Mouse (Mus musculus) spleen, adult 2 months (tissue): ENCODE data around the gene Sarnp. TPM values are rescaled to one million over a fixed set of nuclear protein-coding genes. Genes with fewer than 3 reads are reported as not detected.
"Not testable (repeated sequence)": the region's sequence is repeated elsewhere in the genome, so short reads cannot be mapped to it uniquely, and the experiment has no call there.

Experiments used
- DNase-seq, 2 experiments: peaks; one replicate each; pipeline versions ENCODE4 v3.0.0 to v3.0.0-alpha.2; 2012 to 2021; ENCODE audit warnings: low spot score in 2 of 2, low read depth in 1 of 2
- H3K27ac ChIP-seq: fragments of 200-500 bp; 2 replicates; pipeline ENCODE4 v1.5.1; 2012; ENCODE audit warnings: low read length, inconsistent platforms; ENCODE audit not compliant: insufficient read depth
- H3K27me3 ChIP-seq: fragments of 200-500 bp; 2 replicates; pipeline ENCODE4 v1.6.1; 2012; ENCODE audit warnings: mild to moderate bottlenecking, moderate library complexity, low read length, inconsistent platforms; ENCODE audit not compliant: control insufficient read depth, insufficient read depth
- H3K36me3 ChIP-seq: fragments of 200-500 bp; 2 replicates; pipeline ENCODE4 v1.6.1; 2012; ENCODE audit warnings: mild to moderate bottlenecking, low read length, inconsistent platforms; ENCODE audit not compliant: control insufficient read depth, insufficient read depth
- H3K4me1 ChIP-seq: fragments of 200-500 bp; 2 replicates; pipeline ENCODE4 v1.6.1; 2011; ENCODE audit warnings: inconsistent platforms; ENCODE audit not compliant: control insufficient read depth, insufficient read depth, insufficient read length
- H3K4me3 ChIP-seq: fragments of 200-500 bp; 2 replicates; pipeline ENCODE4 v1.5.1; 2011; ENCODE audit warnings: mild to moderate bottlenecking, inconsistent platforms; ENCODE audit not compliant: insufficient read depth, insufficient read length; ENCODE audit errors: extremely low read depth
- CTCF ChIP-seq: fragments of 200-500 bp; IDR thresholded peaks from 2 replicates; pipeline ENCODE4 v1.5.1; 2011; ENCODE audit warnings: mild to moderate bottlenecking, inconsistent platforms; ENCODE audit not compliant: insufficient read depth, insufficient read length, insufficient replicate concordance; ENCODE audit errors: extremely low read depth
- POLR2A ChIP-seq: fragments of 200-500 bp; IDR thresholded peaks from 2 replicates; pipeline ENCODE4 v1.6.1; 2011; ENCODE audit warnings: low read depth, low read length, inconsistent platforms
- WGBS: fragments of 180-500 bp; shearing (Covaris S2); methylation state at CpG from one replicate; pipeline ENCODE4 v1.1.7; 2018; 5-methylcytosine and 5-hydroxymethylcytosine counted together
- polyA plus RNA-seq: library from polyadenylated mRNA; depleted of rRNA; stranded (reverse); fragments of >200 nt; gene quantifications from 2 replicates; pipeline ENCODE4 v1.2.3, GENCODE M21; 2012

Sarnp gene
- polyA plus RNA-seq, 1 experiment: 4.5 TPM

DNA sequence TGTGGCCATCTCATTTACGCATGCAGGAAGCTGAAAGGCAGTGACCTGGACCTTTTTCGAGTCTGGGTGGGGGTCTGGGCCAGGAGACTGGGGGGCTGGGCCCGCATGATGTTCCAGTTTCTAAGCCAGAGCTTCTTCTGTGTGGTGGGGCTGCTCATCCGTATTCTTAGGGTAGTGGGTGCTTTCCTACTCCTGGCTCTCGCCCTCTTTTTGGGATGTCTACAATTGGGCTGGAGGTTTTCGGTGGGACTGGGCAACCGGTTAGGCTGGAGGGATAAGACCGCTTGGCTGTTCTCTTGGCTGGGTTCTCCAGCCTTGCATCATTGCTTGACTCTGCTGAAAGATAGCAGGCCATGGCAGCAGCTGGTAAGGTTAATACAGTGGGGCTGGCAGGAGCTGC is 10.1 kb upstream of the Sarnp start:
- Histone ChIP-seq H3K27ac (no peak overlapping the region), H3K36me3 (peaks cover 5% of the 10 kb centered on the region; the same call in 1 of the 2 replicates), H3K4me3 (no peak overlapping the region), H3K4me1 (peaks cover 14% of the 10 kb centered on the region), H3K27me3 (no peaks in the 10 kb centered on the region)
- TF ChIP-seq CTCF (no peak), POLR2A (no peak)
- WGBS: 90% methylated on average over 8 of the region's 8 CpGs
- no peak for DNase-seq

DNA sequence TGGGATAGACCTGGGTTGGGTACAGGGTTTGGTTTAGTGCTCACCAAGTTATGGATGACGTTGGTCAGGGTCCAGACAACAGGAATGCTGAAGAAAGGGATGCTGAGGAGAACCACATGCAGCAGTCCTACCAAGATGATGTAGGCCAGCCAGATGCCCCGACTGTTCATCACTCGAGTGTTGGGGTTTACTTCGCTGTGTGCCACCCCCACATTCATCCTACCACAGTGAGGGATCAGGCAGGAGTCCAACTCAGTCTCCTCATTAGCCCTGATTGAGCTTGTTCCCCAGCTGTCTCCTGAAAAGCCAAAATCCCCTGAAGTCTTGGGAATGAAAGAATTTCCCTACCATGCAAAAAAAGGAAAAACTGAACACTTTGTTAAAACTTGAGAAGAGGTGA is 3.1 kb downstream of the Sarnp start:
- Histone ChIP-seq H3K27me3 (no peaks in the 10 kb centered on the region), H3K27ac (no peak overlapping the region), H3K4me3 (no peak overlapping the region), H3K36me3 (peaks cover 16% of the 10 kb centered on the region), H3K4me1 (peaks cover 7% of the 10 kb centered on the region; the same call in 1 of the 2 replicates)
- DNase-seq: no peak
- WGBS: 88% methylated on average over 4 of the region's 4 CpGs
- TF ChIP-seq POLR2A (no peak), CTCF (no peak)

DNA sequence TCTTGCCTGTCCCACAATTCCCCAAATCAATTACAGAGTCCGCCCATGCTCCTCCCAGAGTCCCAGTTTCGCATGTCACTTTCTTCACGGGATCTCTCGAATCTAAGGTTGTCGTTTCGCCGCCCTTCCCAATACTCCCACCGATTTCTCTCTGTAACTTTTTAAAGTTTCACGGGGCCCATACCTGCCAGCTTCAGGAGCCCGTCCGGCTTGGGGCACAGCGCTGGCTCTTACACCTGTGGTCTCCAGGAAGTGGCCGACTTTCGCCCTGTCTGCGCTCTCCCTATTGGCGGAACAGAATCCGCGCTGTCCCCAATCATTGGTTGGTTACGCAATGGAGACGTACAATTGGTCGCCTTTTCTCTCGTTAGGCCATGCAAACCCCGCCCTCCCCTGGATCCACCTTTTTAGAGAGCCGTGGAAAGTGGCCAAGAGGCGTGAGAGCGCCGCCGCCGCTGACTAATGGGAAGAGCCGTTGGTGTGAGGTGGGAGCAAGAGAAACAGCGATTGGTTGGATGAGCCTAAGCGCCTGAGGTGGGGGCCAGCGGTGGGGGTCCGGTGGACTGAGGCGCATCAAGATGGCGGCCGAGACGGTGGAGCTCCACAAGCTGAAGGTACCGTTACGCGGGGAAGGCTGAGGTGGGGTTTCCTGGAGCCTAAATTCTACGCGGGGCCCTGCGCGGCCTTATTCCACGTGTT is 4.4 kb downstream of the Sarnp start, which contains the start of gene Ormdl2:
TSS of gene Ormdl2 (minus strand) at position 288 of the 699 bp plus-strand sequence.
- Histone ChIP-seq H3K36me3 (peaks cover 17% of the 10 kb centered on the region), H3K4me3 (peak within 1 kb of the TSS; percentile 70), H3K4me1 (peaks cover 7% of the 10 kb centered on the region; the same call in 1 of the 2 replicates), H3K27me3 (no peaks in the 10 kb centered on the region), H3K27ac (peak within 1 kb of the TSS; percentile 42)
- TF ChIP-seq CTCF: no peak
- TF ChIP-seq POLR2A: peak; percentile 41
- under 1% methylated on average over 46 of the region's 46 CpGs for whole genome bisulfite sequencing
- peak; percentile 96 to 98 for DNase-seq

DNA sequence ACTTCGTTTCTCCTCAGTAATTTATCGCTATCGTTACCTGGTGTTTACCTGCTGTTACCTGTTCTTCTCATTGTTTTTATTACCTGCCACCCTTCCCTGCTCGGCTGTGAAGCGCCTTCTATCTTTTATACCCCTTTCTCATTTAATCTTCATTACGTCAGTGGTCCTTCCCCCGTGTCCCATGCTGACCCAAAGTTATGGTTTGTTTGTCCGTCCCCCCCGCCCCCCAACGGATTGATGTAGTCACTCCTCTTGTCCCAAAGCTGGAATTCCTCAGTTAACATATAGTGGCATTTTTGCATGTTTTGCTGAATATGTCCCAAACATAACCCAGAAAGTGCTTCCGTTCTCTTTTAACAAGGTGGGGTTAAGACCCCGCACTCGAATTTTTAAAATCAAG is 5.0 kb downstream of the Sarnp start:
- Histone ChIP-seq H3K4me3 (peak overlapping the region; percentile 70; the same call in 1 of the 2 replicates), H3K36me3 (peaks cover 10% of the 10 kb centered on the region), H3K4me1 (peaks cover 7% of the 10 kb centered on the region; the same call in 1 of the 2 replicates), H3K27me3 (no peaks in the 10 kb centered on the region), H3K27ac (peak overlapping the region; percentile 42)
- no peak for TF ChIP-seq POLR2A
- TF ChIP-seq CTCF: no peak
- 2% methylated on average over 13 of the region's 13 CpGs for WGBS
- no peak for DNase-seq

DNA sequence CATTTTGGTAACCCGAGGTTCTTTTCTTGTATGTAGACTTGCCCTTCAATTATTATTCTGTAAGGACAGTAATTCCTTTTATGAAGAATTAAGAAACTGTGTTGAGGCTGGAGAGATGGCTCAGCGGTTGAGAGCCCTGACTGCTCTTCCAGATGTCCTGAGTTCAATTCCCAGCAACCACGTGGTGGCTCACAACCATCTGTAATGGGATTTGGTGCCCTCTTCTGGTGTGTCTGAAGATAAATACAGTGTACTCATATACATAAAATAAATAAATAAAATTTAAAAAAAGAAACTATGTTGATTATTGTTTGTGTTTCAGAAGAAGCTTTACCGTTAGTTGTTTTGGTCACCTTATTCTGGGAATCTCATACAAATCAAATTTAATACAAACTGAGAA is 6.0 kb downstream of the Sarnp start:
- not testable (repeated sequence) for DNase-seq, H3K4me3 ChIP-seq, H3K4me1 ChIP-seq, H3K27me3 ChIP-seq, H3K27ac ChIP-seq, H3K36me3 ChIP-seq
- WGBS: 74% methylated on average over 4 of the region's 4 CpGs

DNA sequence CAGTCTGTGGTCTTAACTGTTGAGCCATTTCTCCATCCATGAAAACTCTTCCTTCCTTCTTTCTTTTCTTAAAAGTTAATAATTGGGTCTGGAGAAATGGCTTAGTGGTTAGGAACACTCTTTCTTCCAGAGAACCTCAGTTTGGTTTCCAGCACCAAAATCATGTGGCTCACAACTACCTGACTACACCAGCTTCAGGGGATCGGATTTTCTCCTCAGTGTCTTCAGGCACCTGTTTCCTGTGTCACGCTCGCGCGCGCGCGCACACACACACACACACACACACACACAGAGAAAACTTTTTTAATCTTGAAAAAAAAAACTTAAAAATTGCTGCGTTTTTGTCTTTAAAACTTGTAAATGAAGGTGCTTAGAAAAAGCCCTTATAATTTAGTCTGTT is 6.7 kb downstream of the Sarnp start:
- 76% methylated on average over 9 of the region's 9 CpGs for WGBS
- Histone ChIP-seq H3K36me3 (peaks cover 4% of the 10 kb centered on the region), H3K4me1 (peaks cover 7% of the 10 kb centered on the region; the same call in 1 of the 2 replicates), H3K27ac (no peak overlapping the region), H3K4me3 (no peak overlapping the region), H3K27me3 (no peaks in the 10 kb centered on the region)
- DNase-seq: no peak
- no peak for TF ChIP-seq CTCF
- no peak for TF ChIP-seq POLR2A

DNA sequence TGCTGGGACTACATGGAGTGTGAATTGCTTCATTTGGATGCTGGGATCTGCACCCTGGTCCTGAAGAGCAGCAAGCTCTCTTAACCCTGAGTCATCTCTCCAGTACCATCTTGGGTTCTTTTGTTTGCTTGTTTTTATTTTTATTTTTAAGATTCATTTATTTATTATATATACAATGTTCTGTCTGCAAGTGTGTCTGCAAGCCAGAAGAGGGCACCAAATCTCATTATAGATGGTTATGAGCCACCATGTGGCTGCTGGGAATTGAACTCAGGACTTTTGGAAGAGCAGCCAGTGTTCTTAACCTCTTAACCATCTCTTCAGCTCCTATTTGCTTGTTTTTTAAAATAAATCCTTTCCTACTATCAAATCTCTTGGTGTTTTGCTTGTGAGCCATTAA is 20.3 kb downstream of the Sarnp start:
- Histone ChIP-seq H3K4me3 (no peak overlapping the region), H3K4me1 (no peaks in the 10 kb centered on the region), H3K27ac (no peak overlapping the region), H3K36me3 (peaks cover 28% of the 10 kb centered on the region), H3K27me3 (no peaks in the 10 kb centered on the region)
- no peak for DNase-seq
- TF ChIP-seq CTCF: no peak
